Mouse (Mus musculus) erythroblast, embryonic 14.5 days (primary cell): Measurements from ENCODE around the gene Mtor.

Source experiments
- GATA1 ChIP-seq: IDR thresholded peaks from 2 replicates; pipeline ENCODE4 v1.6.1; 2012; ENCODE audit warnings: low read length, inconsistent platforms, mixed read lengths
- TAL1 ChIP-seq: IDR thresholded peaks from 3 replicates; pipeline ENCODE4 v1.6.1; 2012; ENCODE audit warnings: low read length, inconsistent platforms, mixed read lengths

- TF ChIP-seq GATA1: no peak
- TF ChIP-seq TAL1: no peak
These were observed 45.0 kb upstream of the Mtor start for GRCm38 (mm10) chr4:148403402-148403801.
